Mouse (Mus musculus): ENCODE results near the gene P2rx4. TPM values are rescaled to one million over a fixed set of nuclear protein-coding genes. Genes with fewer than 3 reads are reported as not detected.

Gene P2rx4
- polyA plus RNA-seq, 1 experiment from 2014 or later, result 16.6 TPM

GRCm38 (mm10) chr5:122705174-122705573 lies 2.2 kb upstream of the P2rx4 start:
- 75% methylated on average over 3 of the region's 3 CpGs for whole genome bisulfite sequencing
- H3K4me2 ChIP-seq, result no peak overlapping the region
- H3K4me1 ChIP-seq, result peaks cover 21% of the 10 kb centered on the region
- H3K9me3 ChIP-seq, result no peaks in the 10 kb centered on the region
- no peaks in the 10 kb centered on the region for H3K27me3 ChIP-seq
- no peak for ATAC-seq (ENCODE audit: borderline replicate concordance, extremely low read depth, low FRiP score, low TSS enrichment)
- no peak overlapping the region for H3K4me3 ChIP-seq
- H3K36me3 ChIP-seq, result no peaks in the 10 kb centered on the region
- no peak overlapping the region for H3K9ac ChIP-seq
- H3K27ac ChIP-seq, result no peak overlapping the region

GRCm38 (mm10) chr5:122706917-122707275 lies 448 bp upstream of the P2rx4 start:
- Histone ChIP-seq H3K4me1 (peaks cover 11% of the 10 kb centered on the region), H3K27ac (peak overlapping the region; percentile 57; the same call in 1 of the 2 replicates), H3K9ac (peak overlapping the region; percentile 56), H3K4me3 (peak overlapping the region; percentile 58), H3K27me3 (no peaks in the 10 kb centered on the region), H3K4me2 (peak overlapping the region; percentile 92), H3K9me3 (no peaks in the 10 kb centered on the region), H3K36me3 (no peaks in the 10 kb centered on the region)
- ATAC-seq (ENCODE audit: borderline replicate concordance, extremely low read depth, low FRiP score, low TSS enrichment), result no peak; the same call in 1 of the 2 replicates
- WGBS, result 39% methylated on average over 5 of the region's 5 CpGs

- H3K9ac ChIP-seq, result no peak overlapping the region
- no peaks in the 10 kb centered on the region for H3K9me3 ChIP-seq
- H3K4me3 ChIP-seq, result no peak overlapping the region
- no peak overlapping the region for H3K27ac ChIP-seq
- no peaks in the 10 kb centered on the region for H3K27me3 ChIP-seq
- WGBS, result 73% methylated on average over 6 of the region's 6 CpGs
- H3K36me3 ChIP-seq, result no peaks in the 10 kb centered on the region
- H3K4me1 ChIP-seq, result peaks cover 11% of the 10 kb centered on the region
- no peak for ATAC-seq (ENCODE audit: borderline replicate concordance, extremely low read depth, low FRiP score, low TSS enrichment)
- no peak overlapping the region for H3K4me2 ChIP-seq
These were observed 1.5 kb downstream of the P2rx4 start for GRCm38 (mm10) chr5:122708819-122709218.

DNA sequence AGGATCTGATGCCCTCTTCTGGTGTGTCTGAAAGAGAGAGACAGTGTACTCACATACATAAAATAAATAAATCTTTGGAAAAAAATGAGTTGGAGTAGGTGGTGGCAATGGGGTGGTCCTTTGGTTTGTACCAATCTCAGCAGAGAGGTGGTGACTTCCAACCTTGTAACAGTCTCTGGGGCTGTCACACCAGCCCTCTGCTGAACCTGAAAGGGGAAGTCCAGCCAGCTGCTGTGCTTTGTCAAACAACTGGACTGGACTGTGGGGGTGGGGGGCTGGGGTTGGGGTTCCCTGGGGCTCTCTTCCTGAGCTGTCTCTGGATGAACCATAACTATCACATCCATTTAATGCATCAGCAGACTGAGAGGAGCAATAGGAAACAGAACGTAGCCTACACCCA lies 8.4 kb downstream of the P2rx4 start:
- H3K9me3 ChIP-seq, result no peaks in the 10 kb centered on the region

DNA sequence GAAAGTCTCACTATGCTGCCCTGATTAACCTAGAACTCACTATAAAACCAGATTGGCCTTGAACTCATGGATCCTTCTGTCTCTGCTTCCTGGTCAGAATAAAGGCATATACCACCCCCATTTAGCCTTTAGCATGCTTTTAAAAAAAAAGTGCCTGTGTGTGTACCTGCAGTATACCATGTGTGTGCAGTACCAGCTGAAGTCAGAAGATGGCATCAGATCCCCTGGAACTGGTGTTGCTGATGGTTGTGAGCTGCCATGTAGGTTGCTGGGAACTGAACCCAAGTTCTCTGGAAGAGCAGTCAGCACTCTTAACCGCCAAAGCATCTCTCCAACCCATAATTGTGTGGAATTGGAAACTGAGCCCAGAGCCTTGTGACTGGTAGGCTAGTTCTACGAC lies 9.4 kb downstream of the P2rx4 start:
- no peak for ATAC-seq (ENCODE audit: borderline replicate concordance, extremely low read depth, low FRiP score, low TSS enrichment)
- Histone ChIP-seq H3K27me3 (no peaks in the 10 kb centered on the region), H3K36me3 (no peaks in the 10 kb centered on the region), H3K9ac (no peak overlapping the region), H3K9me3 (no peaks in the 10 kb centered on the region), H3K4me2 (no peak overlapping the region), H3K27ac (no peak overlapping the region), H3K4me1 (peaks cover 5% of the 10 kb centered on the region), H3K4me3 (no peak overlapping the region)
- WGBS, result 92% methylated on average over 2 of the region's 2 CpGs

More for the DNA sequence above, 8.4 kb downstream of the P2rx4 start:
- Histone ChIP-seq H3K27me3 (no peaks in the 10 kb centered on the region), H3K36me3 (no peaks in the 10 kb centered on the region), H3K4me1 (peaks cover 5% of the 10 kb centered on the region), H3K27ac (no peak overlapping the region), H3K4me3 (no peak overlapping the region), H3K9ac (no peak overlapping the region), H3K4me2 (no peak overlapping the region)
- ATAC-seq (ENCODE audit: borderline replicate concordance, extremely low read depth, low FRiP score, low TSS enrichment), result no peak
- WGBS, result 67% methylated on average over 1 of the region's 1 CpGs

GRCm38 (mm10) chr5:122718400-122718799 lies 11.1 kb downstream of the P2rx4 start:
- peak; percentile 42; the same call in 1 of the 2 replicates for ATAC-seq (ENCODE audit: borderline replicate concordance, extremely low read depth, low FRiP score, low TSS enrichment)
- H3K36me3 ChIP-seq, result no peaks in the 10 kb centered on the region
- H3K27ac ChIP-seq, result no peak overlapping the region
- WGBS, result 26% methylated on average over 7 of the region's 7 CpGs
- no peak overlapping the region for H3K4me3 ChIP-seq
- H3K27me3 ChIP-seq, result no peaks in the 10 kb centered on the region
- no peak overlapping the region for H3K9ac ChIP-seq
- H3K4me1 ChIP-seq, result peaks cover 5% of the 10 kb centered on the region
- no peaks in the 10 kb centered on the region for H3K9me3 ChIP-seq
- H3K4me2 ChIP-seq, result no peak overlapping the region

- Histone ChIP-seq H3K27ac (no peak overlapping the region), H3K4me2 (no peak overlapping the region), H3K4me3 (no peak overlapping the region), H3K9me3 (no peaks in the 10 kb centered on the region), H3K27me3 (no peaks in the 10 kb centered on the region), H3K9ac (no peak overlapping the region), H3K36me3 (no peaks in the 10 kb centered on the region), H3K4me1 (peaks cover 5% of the 10 kb centered on the region)
- ATAC-seq (ENCODE audit: borderline replicate concordance, extremely low read depth, low FRiP score, low TSS enrichment), result no peak
- WGBS, result 90% methylated on average over 8 of the region's 8 CpGs
These were observed 11.8 kb downstream of the P2rx4 start for GRCm38 (mm10) chr5:122719168-122719567.

- H3K36me3 ChIP-seq, result no peaks in the 10 kb centered on the region
- no peak overlapping the region for H3K4me2 ChIP-seq
- no peak overlapping the region for H3K27ac ChIP-seq
- no peak overlapping the region for H3K4me3 ChIP-seq
- WGBS, result 87% methylated on average over 13 of the region's 13 CpGs
- no peak overlapping the region for H3K9ac ChIP-seq
- ATAC-seq (ENCODE audit: borderline replicate concordance, extremely low read depth, low FRiP score, low TSS enrichment), result no peak
- H3K27me3 ChIP-seq, result no peaks in the 10 kb centered on the region
- 0 out of 2 replicates have a peak, but pooled peaks cover 3% of the 10 kb centered on the region for H3K4me1 ChIP-seq
- H3K9me3 ChIP-seq, result no peaks in the 10 kb centered on the region
These were observed 18.1 kb downstream of the P2rx4 start for GRCm38 (mm10) chr5:122725453-122725852.

DNA sequence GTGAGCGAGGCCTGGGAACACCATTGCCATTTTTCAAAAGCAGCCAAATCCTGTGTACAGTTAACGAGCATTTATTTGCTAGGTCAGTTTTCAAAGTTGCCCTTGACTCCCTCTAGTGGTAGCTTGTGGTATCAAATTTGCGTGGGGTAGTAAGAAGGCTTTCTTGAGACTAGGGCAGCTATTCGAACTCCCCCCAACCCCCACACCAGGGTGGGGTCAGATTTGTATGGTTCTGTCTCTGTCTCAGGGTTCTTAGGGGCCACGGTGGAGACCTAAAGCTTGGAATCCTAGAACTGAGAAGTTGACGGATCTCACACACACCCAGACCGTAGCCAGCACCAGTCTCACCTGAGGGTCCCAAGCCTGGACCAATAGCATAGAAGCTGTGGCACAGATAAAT lies 18.7 kb downstream of the P2rx4 start:
- Histone ChIP-seq H3K4me2 (no peak overlapping the region), H3K4me3 (no peak overlapping the region), H3K4me1 (0 out of 2 replicates have a peak, but pooled peaks cover 3% of the 10 kb centered on the region), H3K9me3 (no peaks in the 10 kb centered on the region), H3K9ac (no peak overlapping the region), H3K36me3 (no peaks in the 10 kb centered on the region), H3K27ac (no peak overlapping the region), H3K27me3 (no peaks in the 10 kb centered on the region)
- peak; percentile 37; the same call in 1 of the 2 replicates for ATAC-seq (ENCODE audit: borderline replicate concordance, extremely low read depth, low FRiP score, low TSS enrichment)
- 19% methylated on average over 7 of the region's 7 CpGs for WGBS

GRCm38 (mm10) chr5:122726595-122726994 lies 19.3 kb downstream of the P2rx4 start:
- 79% methylated on average over 5 of the region's 5 CpGs for WGBS
- Histone ChIP-seq H3K4me2 (no peak overlapping the region), H3K27me3 (no peaks in the 10 kb centered on the region), H3K9me3 (no peaks in the 10 kb centered on the region), H3K9ac (no peak overlapping the region), H3K4me1 (peaks cover 6% of the 10 kb centered on the region), H3K27ac (no peak overlapping the region), H3K4me3 (no peak overlapping the region), H3K36me3 (no peaks in the 10 kb centered on the region)
- no peak for ATAC-seq (ENCODE audit: borderline replicate concordance, extremely low read depth, low FRiP score, low TSS enrichment)

DNA sequence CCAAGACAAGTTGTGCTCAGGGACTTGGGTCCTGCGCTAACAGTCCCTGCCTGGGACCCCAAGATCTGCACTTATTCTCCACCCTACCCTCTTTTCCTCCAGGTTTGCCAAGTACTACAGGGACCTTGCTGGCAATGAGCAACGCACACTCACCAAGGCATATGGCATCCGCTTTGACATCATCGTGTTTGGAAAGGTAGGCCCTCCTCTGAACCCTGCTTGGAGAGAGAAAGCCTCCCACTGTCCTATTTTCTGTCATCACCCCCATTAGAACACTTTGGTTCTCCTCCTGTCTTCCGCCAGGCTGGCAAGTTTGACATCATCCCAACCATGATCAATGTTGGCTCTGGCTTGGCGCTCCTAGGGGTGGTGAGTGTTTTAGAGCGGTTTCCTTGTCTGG lies 19.8 kb downstream of the P2rx4 start:
- H3K27ac ChIP-seq, result no peak overlapping the region
- 92% methylated on average over 7 of the region's 7 CpGs for WGBS
- no peak overlapping the region for H3K9ac ChIP-seq
- H3K27me3 ChIP-seq, result no peaks in the 10 kb centered on the region
- no peaks in the 10 kb centered on the region for H3K36me3 ChIP-seq
- no peak overlapping the region for H3K4me2 ChIP-seq
- no peak for ATAC-seq (ENCODE audit: borderline replicate concordance, extremely low read depth, low FRiP score, low TSS enrichment)
- peaks cover 11% of the 10 kb centered on the region for H3K4me1 ChIP-seq
- no peak overlapping the region for H3K4me3 ChIP-seq
- no peaks in the 10 kb centered on the region for H3K9me3 ChIP-seq

DNA sequence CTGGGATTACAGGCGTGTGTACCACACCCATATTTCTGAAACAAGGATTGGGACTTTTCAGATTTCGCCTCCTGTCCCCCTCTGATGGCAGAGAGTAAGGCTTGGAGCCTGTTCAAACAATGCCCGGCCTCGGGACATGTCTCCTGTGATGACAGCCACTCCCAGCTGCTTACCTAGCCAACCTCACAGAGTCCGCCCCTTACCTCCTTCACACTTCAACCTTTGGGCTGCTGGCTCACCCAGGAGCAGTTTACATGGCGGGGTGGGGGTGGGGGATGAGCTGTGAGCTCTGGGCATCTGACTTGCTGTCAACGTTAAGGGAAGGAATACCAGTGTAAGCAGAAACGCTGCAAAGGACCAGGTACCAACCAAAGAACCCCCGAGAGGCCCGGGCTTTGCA lies 23.4 kb downstream of the P2rx4 start:
- H3K4me2 ChIP-seq, result no peak overlapping the region
- H3K36me3 ChIP-seq, result no peaks in the 10 kb centered on the region; the same call in 1 of the 2 replicates
- no peaks in the 10 kb centered on the region for H3K27me3 ChIP-seq
- 70% methylated on average over 10 of the region's 10 CpGs for WGBS
- no peak overlapping the region for H3K9ac ChIP-seq
- H3K4me3 ChIP-seq, result no peak overlapping the region
- peaks cover 17% of the 10 kb centered on the region for H3K4me1 ChIP-seq
- no peaks in the 10 kb centered on the region for H3K9me3 ChIP-seq
- no peak for ATAC-seq (ENCODE audit: borderline replicate concordance, extremely low read depth, low FRiP score, low TSS enrichment)
- no peak overlapping the region for H3K27ac ChIP-seq

- Histone ChIP-seq H3K27ac (peak overlapping the region; percentile 85), H3K9me3 (no peaks in the 10 kb centered on the region), H3K36me3 (no peaks in the 10 kb centered on the region; the same call in 1 of the 2 replicates), H3K4me3 (no peak overlapping the region), H3K4me2 (peak overlapping the region; percentile 29; the same call in 1 of the 2 replicates), H3K4me1 (peaks cover 16% of the 10 kb centered on the region), H3K27me3 (no peaks in the 10 kb centered on the region), H3K9ac (no peak overlapping the region)
- no peak for ATAC-seq (ENCODE audit: borderline replicate concordance, extremely low read depth, low FRiP score, low TSS enrichment)
- 65% methylated on average over 8 of the region's 8 CpGs for WGBS
These were observed 24.0 kb downstream of the P2rx4 start for GRCm38 (mm10) chr5:122731321-122731720.

All from lung, embryonic 15.5 days (tissue).